Mouse (Mus musculus): ENCODE data around the gene Umad1. TPM values are rescaled to one million over a fixed set of nuclear protein-coding genes. Genes with fewer than 3 reads are reported as not detected.

The Umad1 gene
- polyA plus RNA-seq, 1 experiment from 2014 or later = 72.7 TPM

DNA sequence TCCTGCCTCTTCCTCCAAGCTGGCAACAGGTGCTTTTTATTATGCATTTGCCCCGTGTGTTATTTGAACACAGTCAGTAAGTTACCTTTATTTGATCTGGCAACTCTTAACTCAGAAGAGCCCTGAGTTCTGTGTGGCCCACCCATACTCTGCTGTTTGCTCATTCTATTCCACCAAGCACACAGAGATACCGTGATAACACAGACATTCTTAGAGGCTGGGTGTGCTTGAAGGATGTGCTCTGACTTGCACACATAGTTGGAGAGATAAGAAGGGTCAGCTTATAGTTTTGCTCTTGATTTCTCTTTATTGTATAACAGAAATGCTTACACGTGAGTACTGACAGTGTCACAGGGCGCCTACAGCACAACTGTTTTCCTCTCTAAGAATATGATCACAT is 133.9 kb downstream of the Umad1 start:
- Histone ChIP-seq H3K9me3 (replicated peaks; ENCODE audit: control insufficient read depth, low read length, poor library complexity, severe bottlenecking) (no peaks in the 10 kb centered on the region), H3K4me2 (ENCODE audit: low read length) (no peak overlapping the region), H3K36me3 (ENCODE audit: control insufficient read depth, insufficient read depth, low read length) (no peaks in the 10 kb centered on the region), H3K9ac (ENCODE audit: low read depth, low read length) (no peak overlapping the region), H3K27me3 (ENCODE audit: control insufficient read depth, insufficient read depth, low read depth, low read length) (no peaks in the 10 kb centered on the region), H3K4me1 (ENCODE audit: control insufficient read depth, insufficient read depth, low read length) (peaks cover 2% of the 10 kb centered on the region; the same call in 1 of the 2 replicates), H3K27ac (ENCODE audit: low read length) (no peak overlapping the region), H3K4me3 (ENCODE audit: low read depth, low read length) (no peak overlapping the region)
- ATAC-seq = no peak
- 85% methylated on average over 4 of the region's 4 CpGs for WGBS

- H3K9ac ChIP-seq (ENCODE audit: low read depth, low read length) = no peak overlapping the region
Observed at GRCm38 (mm10) chr6:8394044-8394443, 135.0 kb downstream of the Umad1 start.

GRCm38 (mm10) chr6:8395061-8395460 is 136.0 kb downstream of the Umad1 start:
- Histone ChIP-seq H3K4me1 (ENCODE audit: control insufficient read depth, insufficient read depth, low read length) (peaks cover 2% of the 10 kb centered on the region; the same call in 1 of the 2 replicates), H3K27ac (ENCODE audit: low read length) (no peak overlapping the region), H3K27me3 (ENCODE audit: control insufficient read depth, insufficient read depth, low read depth, low read length) (no peaks in the 10 kb centered on the region), H3K4me2 (ENCODE audit: low read length) (no peak overlapping the region), H3K36me3 (ENCODE audit: control insufficient read depth, insufficient read depth, low read length) (no peaks in the 10 kb centered on the region), H3K9ac (ENCODE audit: low read depth, low read length) (no peak overlapping the region), H3K9me3 (replicated peaks; ENCODE audit: control insufficient read depth, low read length, poor library complexity, severe bottlenecking) (no peaks in the 10 kb centered on the region), H3K4me3 (ENCODE audit: low read depth, low read length) (no peak overlapping the region)
- 28% methylated on average over 4 of the region's 4 CpGs for WGBS
- ATAC-seq = no peak

More at GRCm38 (mm10) chr6:8394044-8394443, 135.0 kb downstream of the Umad1 start:
- Histone ChIP-seq H3K4me2 (ENCODE audit: low read length) (no peak overlapping the region), H3K4me1 (ENCODE audit: control insufficient read depth, insufficient read depth, low read length) (peaks cover 2% of the 10 kb centered on the region; the same call in 1 of the 2 replicates), H3K9me3 (replicated peaks; ENCODE audit: control insufficient read depth, low read length, poor library complexity, severe bottlenecking) (no peaks in the 10 kb centered on the region), H3K27ac (ENCODE audit: low read length) (no peak overlapping the region), H3K4me3 (ENCODE audit: low read depth, low read length) (no peak overlapping the region), H3K27me3 (ENCODE audit: control insufficient read depth, insufficient read depth, low read depth, low read length) (no peaks in the 10 kb centered on the region), H3K36me3 (ENCODE audit: control insufficient read depth, insufficient read depth, low read length) (no peaks in the 10 kb centered on the region)
- ATAC-seq = no peak

GRCm38 (mm10) chr6:8397252-8397651 is 138.2 kb downstream of the Umad1 start:
- no peaks in the 10 kb centered on the region for H3K36me3 ChIP-seq (ENCODE audit: control insufficient read depth, insufficient read depth, low read length)
- H3K27ac ChIP-seq (ENCODE audit: low read length) = no peak overlapping the region
- no peak overlapping the region for H3K4me3 ChIP-seq (ENCODE audit: low read depth, low read length)
- H3K4me1 ChIP-seq (ENCODE audit: control insufficient read depth, insufficient read depth, low read length) = peaks cover 6% of the 10 kb centered on the region
- H3K27me3 ChIP-seq (ENCODE audit: control insufficient read depth, insufficient read depth, low read depth, low read length) = no peaks in the 10 kb centered on the region
- H3K9me3 ChIP-seq (replicated peaks; ENCODE audit: control insufficient read depth, low read length, poor library complexity, severe bottlenecking) = no peaks in the 10 kb centered on the region
- H3K9ac ChIP-seq (ENCODE audit: low read depth, low read length) = no peak overlapping the region
- WGBS = 81% methylated on average over 7 of the region's 7 CpGs
- peak; percentile 54; the same call in 1 of the 2 replicates for ATAC-seq
- no peak overlapping the region for H3K4me2 ChIP-seq (ENCODE audit: low read length)

- no peaks in the 10 kb centered on the region for H3K9me3 ChIP-seq (replicated peaks; ENCODE audit: control insufficient read depth, low read length, poor library complexity, severe bottlenecking)
- H3K4me3 ChIP-seq (ENCODE audit: low read depth, low read length) = no peak overlapping the region
- H3K27ac ChIP-seq (ENCODE audit: low read length) = no peak overlapping the region
- no peak for ATAC-seq
- no peaks in the 10 kb centered on the region for H3K36me3 ChIP-seq (ENCODE audit: control insufficient read depth, insufficient read depth, low read length)
- H3K4me2 ChIP-seq (ENCODE audit: low read length) = no peak overlapping the region
- H3K4me1 ChIP-seq (ENCODE audit: control insufficient read depth, insufficient read depth, low read length) = peaks cover 6% of the 10 kb centered on the region
- WGBS = 60% methylated on average over 1 of the region's 1 CpGs
- H3K27me3 ChIP-seq (ENCODE audit: control insufficient read depth, insufficient read depth, low read depth, low read length) = no peaks in the 10 kb centered on the region
- no peak overlapping the region for H3K9ac ChIP-seq (ENCODE audit: low read depth, low read length)
Observed at GRCm38 (mm10) chr6:8399710-8400109, 140.6 kb downstream of the Umad1 start.

DNA sequence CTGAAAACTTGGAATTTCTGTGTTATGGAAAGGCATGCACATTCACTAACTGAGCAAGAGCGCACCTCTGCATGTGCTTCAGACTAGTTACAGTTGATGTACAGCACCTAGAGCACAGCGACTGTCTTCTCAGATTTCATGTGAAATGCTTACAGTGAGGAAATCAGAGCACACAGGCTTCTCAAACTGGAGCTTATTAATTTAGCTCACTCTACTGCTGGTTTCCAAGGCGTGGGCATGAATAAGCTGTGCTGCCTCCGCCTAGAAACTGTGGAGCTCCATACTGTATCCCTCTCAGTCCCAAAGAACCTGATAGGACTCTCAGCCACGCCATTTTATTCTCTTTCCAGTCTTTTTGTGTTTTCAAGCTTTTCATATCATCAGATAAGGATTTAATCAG is 144.0 kb downstream of the Umad1 start:
- Histone ChIP-seq H3K4me2 (ENCODE audit: low read length) (no peak overlapping the region), H3K9ac (ENCODE audit: low read depth, low read length) (no peak overlapping the region), H3K27me3 (ENCODE audit: control insufficient read depth, insufficient read depth, low read depth, low read length) (no peaks in the 10 kb centered on the region), H3K27ac (ENCODE audit: low read length) (no peak overlapping the region), H3K9me3 (replicated peaks; ENCODE audit: control insufficient read depth, low read length, poor library complexity, severe bottlenecking) (no peaks in the 10 kb centered on the region), H3K36me3 (ENCODE audit: control insufficient read depth, insufficient read depth, low read length) (no peaks in the 10 kb centered on the region), H3K4me1 (ENCODE audit: control insufficient read depth, insufficient read depth, low read length) (peaks cover 4% of the 10 kb centered on the region), H3K4me3 (ENCODE audit: low read depth, low read length) (no peak overlapping the region)
- no peak for ATAC-seq
- WGBS = 95% methylated on average over 5 of the region's 5 CpGs

- Histone ChIP-seq H3K36me3 (ENCODE audit: control insufficient read depth, insufficient read depth, low read length) (no peaks in the 10 kb centered on the region), H3K4me1 (ENCODE audit: control insufficient read depth, insufficient read depth, low read length) (no peaks in the 10 kb centered on the region), H3K27me3 (ENCODE audit: control insufficient read depth, insufficient read depth, low read depth, low read length) (no peaks in the 10 kb centered on the region), H3K4me2 (ENCODE audit: low read length) (no peak overlapping the region), H3K9ac (ENCODE audit: low read depth, low read length) (no peak overlapping the region), H3K4me3 (ENCODE audit: low read depth, low read length) (no peak overlapping the region), H3K27ac (ENCODE audit: low read length) (no peak overlapping the region), H3K9me3 (replicated peaks; ENCODE audit: control insufficient read depth, low read length, poor library complexity, severe bottlenecking) (no peaks in the 10 kb centered on the region)
- ATAC-seq = no peak
- 89% methylated on average over 5 of the region's 5 CpGs for WGBS
Observed at GRCm38 (mm10) chr6:8405844-8406243, 146.8 kb downstream of the Umad1 start.

- no peaks in the 10 kb centered on the region for H3K27me3 ChIP-seq (ENCODE audit: control insufficient read depth, insufficient read depth, low read depth, low read length)
- 85% methylated on average over 2 of the region's 2 CpGs for WGBS
Observed at GRCm38 (mm10) chr6:8408332-8408731, 149.2 kb downstream of the Umad1 start.

GRCm38 (mm10) chr6:8409865-8410264 is 150.8 kb downstream of the Umad1 start:
- no peaks in the 10 kb centered on the region for H3K27me3 ChIP-seq (ENCODE audit: control insufficient read depth, insufficient read depth, low read depth, low read length)
- no peaks in the 10 kb centered on the region for H3K9me3 ChIP-seq (replicated peaks; ENCODE audit: control insufficient read depth, low read length, poor library complexity, severe bottlenecking)
- 83% methylated on average over 4 of the region's 4 CpGs for WGBS
- H3K4me1 ChIP-seq (ENCODE audit: control insufficient read depth, insufficient read depth, low read length) = peaks cover 7% of the 10 kb centered on the region
- H3K27ac ChIP-seq (ENCODE audit: low read length) = no peak overlapping the region
- H3K9ac ChIP-seq (ENCODE audit: low read depth, low read length) = no peak overlapping the region
- no peaks in the 10 kb centered on the region for H3K36me3 ChIP-seq (ENCODE audit: control insufficient read depth, insufficient read depth, low read length)
- H3K4me2 ChIP-seq (ENCODE audit: low read length) = no peak overlapping the region
- ATAC-seq = no peak
- H3K4me3 ChIP-seq (ENCODE audit: low read depth, low read length) = no peak overlapping the region

More at GRCm38 (mm10) chr6:8408332-8408731, 149.2 kb downstream of the Umad1 start:
- no peaks in the 10 kb centered on the region for H3K36me3 ChIP-seq (ENCODE audit: control insufficient read depth, insufficient read depth, low read length)
- no peak for ATAC-seq
- peaks cover 4% of the 10 kb centered on the region for H3K4me1 ChIP-seq (ENCODE audit: control insufficient read depth, insufficient read depth, low read length)
- H3K9me3 ChIP-seq (replicated peaks; ENCODE audit: control insufficient read depth, low read length, poor library complexity, severe bottlenecking) = no peaks in the 10 kb centered on the region
- no peak overlapping the region for H3K4me2 ChIP-seq (ENCODE audit: low read length)
- no peak overlapping the region for H3K9ac ChIP-seq (ENCODE audit: low read depth, low read length)
- no peak overlapping the region for H3K4me3 ChIP-seq (ENCODE audit: low read depth, low read length)
- H3K27ac ChIP-seq (ENCODE audit: low read length) = no peak overlapping the region
